Mouse (Mus musculus) ES-E14 (cell line): ENCODE measurements around the gene Ext2.

Source experiments
- MAFK ChIP-seq: IDR thresholded peaks from 2 replicates; pipeline ENCODE4 v1.6.1; 2014; ENCODE audit warnings: mild to moderate bottlenecking, low read depth, low read length, inconsistent platforms; ENCODE audit not compliant: insufficient read depth
- ZC3H11A ChIP-seq: IDR thresholded peaks from 2 replicates; pipeline ENCODE4 v1.6.1; 2012; ENCODE audit warnings: low read depth, mild to moderate bottlenecking, inconsistent platforms, low read length, borderline replicate concordance
- ZNF384 ChIP-seq: IDR thresholded peaks from 2 replicates; pipeline ENCODE4 v1.6.1; 2012; ENCODE audit warnings: low read depth, low read length, inconsistent platforms

DNA sequence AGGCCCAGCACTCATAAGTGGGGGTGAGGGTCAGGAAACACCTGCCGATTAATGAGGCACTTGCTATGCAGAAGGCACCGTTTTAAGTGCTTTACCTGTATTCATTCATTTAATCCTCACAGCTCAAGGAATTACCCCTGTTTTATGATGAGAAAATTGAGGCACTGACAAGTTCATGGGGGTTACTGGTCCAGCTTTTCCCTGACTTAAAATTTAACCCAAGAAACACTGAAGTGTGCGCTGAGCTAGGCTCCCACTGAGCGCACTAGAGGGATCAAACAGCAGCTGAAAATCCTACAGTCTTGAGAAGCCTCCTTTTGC lies 49.6 kb downstream of the Ext2 start:
- no peak for TF ChIP-seq ZC3H11A
- no peak for TF ChIP-seq MAFK
- TF ChIP-seq ZNF384: no peak
